Mouse (Mus musculus) forebrain, embryonic 14.5 days (tissue): ENCODE data around the gene Arid3a. TPM values are rescaled to one million over a fixed set of nuclear protein-coding genes. Genes with fewer than 3 reads are reported as not detected.

Experiments used
- ATAC-seq: fragments of 200-750 bp; cut with Nextera tagmentation; 2 replicates; pipeline ENCODE4 v1.8.0; 2017; ENCODE audit warnings: mild to moderate bottlenecking, moderate library complexity
- DNase-seq: peaks from one replicate; pipeline ENCODE4 v3.0.0-alpha.2; 2015; ENCODE audit warnings: low spot score
- H3K27ac ChIP-seq: fragments of 300-500 bp; sonication (generic); 2 replicates; pipeline ENCODE4 v1.5.1; 2014; ENCODE audit warnings: low read depth, mild to moderate bottlenecking, control low read depth, low read length, moderate library complexity
- H3K27me3 ChIP-seq: fragments of 300-500 bp; sonication (generic); replicated peaks from 2 replicates; pipeline ENCODE4 v1.6.1; 2014; ENCODE audit warnings: low read length, control low read depth, mixed read lengths; ENCODE audit not compliant: control insufficient read depth, insufficient read depth
- H3K36me3 ChIP-seq: fragments of 300-500 bp; sonication (generic); 2 replicates; pipeline ENCODE4 v1.6.1; 2014; ENCODE audit warnings: low read length, control low read depth; ENCODE audit not compliant: control insufficient read depth, insufficient read depth
- H3K4me1 ChIP-seq: fragments of 300-500 bp; sonication (generic); 2 replicates; pipeline ENCODE4 v1.6.1; 2014; ENCODE audit warnings: antibody characterized with exemption, low read length, control low read depth; ENCODE audit not compliant: control insufficient read depth, insufficient read depth
- H3K4me2 ChIP-seq: fragments of 300-500 bp; sonication (generic); 2 replicates; pipeline ENCODE4 v1.6.1; 2014; ENCODE audit warnings: mild to moderate bottlenecking, control low read depth, low read length
- H3K4me3 ChIP-seq: fragments of 300-500 bp; sonication (generic); 2 replicates; pipeline ENCODE4 v1.5.1; 2014; ENCODE audit warnings: low read depth, low read length, control low read depth
- H3K9ac ChIP-seq: fragments of 300-500 bp; sonication (generic); 2 replicates; pipeline ENCODE4 v1.6.1; 2014; ENCODE audit warnings: mild to moderate bottlenecking, low read length, control low read depth, moderate library complexity
- H3K9me3 ChIP-seq: fragments of 300-500 bp; sonication (generic); replicated peaks from 2 replicates; pipeline ENCODE4 v1.6.1; 2016; ENCODE audit warnings: low read length, control low read depth, mixed read lengths; ENCODE audit not compliant: control insufficient read depth
- WGBS: fragments of 180-500 bp; shearing (Covaris S2); extraction: QIAGEN DNeasy Blood & Tissue Kit; methylation state at CpG from one replicate; pipeline ENCODE4 v1.1.7; 2014; 5-methylcytosine and 5-hydroxymethylcytosine counted together
- polyA plus RNA-seq: library from polyadenylated mRNA; unstranded; fragments of >200 nt; fragmentation: Nextera tagmentation; extraction: Ambion mirVana; gene quantifications from 2 replicates; pipeline ENCODE4 v1.2.1, GENCODE M21; 2014

Gene Arid3a
- polyA plus RNA-seq, 1 experiment from 2014 or later: 1.1 TPM

DNA sequence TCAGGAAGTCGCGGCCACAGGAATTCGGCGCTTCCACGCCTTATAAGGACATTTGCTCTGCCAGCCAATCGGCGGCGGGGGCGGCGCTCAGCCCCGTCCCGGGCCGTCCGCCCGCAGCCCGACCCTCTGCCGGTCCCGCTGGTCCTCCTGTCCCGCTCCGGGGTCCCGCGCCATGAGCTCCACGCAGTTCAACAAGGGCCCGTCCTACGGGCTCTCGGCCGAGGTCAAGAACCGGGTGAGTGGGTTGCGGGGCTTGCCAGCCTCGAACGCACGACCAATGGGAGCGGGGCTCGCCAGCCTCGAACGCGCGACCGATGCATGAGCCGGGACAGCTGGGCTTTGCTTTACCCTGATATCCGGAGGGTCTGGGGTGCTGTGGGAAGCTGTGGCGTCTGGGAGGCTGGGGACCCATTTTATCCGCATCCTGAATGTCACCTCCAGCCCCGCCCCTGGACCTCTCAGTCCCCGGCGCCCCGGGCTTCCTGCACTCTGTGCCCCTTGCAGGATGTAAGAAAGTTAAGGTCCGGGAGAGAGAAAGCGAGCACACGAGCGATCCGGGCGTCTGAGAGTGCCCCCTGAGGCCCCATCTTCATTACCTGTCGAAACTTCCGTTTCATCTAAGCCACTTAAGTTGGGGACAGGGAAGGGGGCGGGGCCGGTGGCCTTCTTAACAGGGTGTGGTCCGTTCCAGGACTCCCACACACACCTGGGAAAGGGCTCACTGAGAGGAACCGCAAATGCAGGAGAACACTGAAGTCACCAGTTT lies 61.8 kb downstream of the Arid3a start, which contains the start of gene Cnn2:
Gene Cnn2 (plus strand): TSS at position 79 of the 766 bp plus-strand sequence.
- Histone ChIP-seq H3K27ac (no peak within 1 kb of the TSS), H3K9me3 (peaks cover 6% of the 10 kb centered on the region; the same call in 1 of the 2 replicates), H3K4me2 (peak within 1 kb of the TSS; percentile 49), H3K4me3 (peak within 1 kb of the TSS; percentile 33), H3K27me3 (peaks cover 38% of the 10 kb centered on the region), H3K9ac (peak within 1 kb of the TSS; percentile 52), H3K36me3 (no peaks in the 10 kb centered on the region), H3K4me1 (peaks cover 9% of the 10 kb centered on the region)
- DNase-seq (no peak), ATAC-seq (no peak)
- WGBS: 1% methylated on average over 58 of the region's 59 CpGs

DNA sequence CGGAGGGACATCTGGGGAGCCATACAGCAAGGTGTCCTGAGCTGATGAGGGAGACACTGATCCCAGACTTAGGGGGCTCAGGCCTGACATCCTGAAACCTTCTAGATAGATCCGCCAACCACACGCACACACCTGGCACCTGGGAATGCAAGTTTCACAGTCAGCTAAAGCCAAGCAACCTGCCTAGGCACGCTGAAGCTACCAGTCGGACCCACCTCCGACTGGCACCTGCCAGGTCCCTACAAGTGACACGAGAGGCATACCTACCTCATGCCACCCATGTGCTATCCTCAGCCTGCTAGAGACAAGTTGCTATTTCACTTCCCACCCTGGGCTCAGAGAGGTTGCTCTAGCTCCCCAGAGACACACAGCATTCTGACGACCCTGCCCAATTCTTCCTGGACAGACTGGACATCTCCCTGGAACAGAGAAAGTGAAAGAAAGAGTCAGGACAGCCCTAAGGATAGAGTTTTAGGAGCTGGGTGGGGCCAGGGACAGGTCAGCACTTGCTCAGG lies 62.5 kb downstream of the Arid3a start:
- 31% methylated on average over 8 of the region's 8 CpGs for WGBS
- Histone ChIP-seq H3K4me3 (0 out of 2 replicates have a peak overlapping the region, but pooled peaks have one; percentile 33), H3K9me3 (peaks cover 6% of the 10 kb centered on the region; the same call in 1 of the 2 replicates), H3K27ac (no peak overlapping the region), H3K9ac (no peak overlapping the region; the same call in 1 of the 2 replicates), H3K4me1 (peaks cover 9% of the 10 kb centered on the region), H3K4me2 (peak overlapping the region; percentile 49; the same call in 1 of the 2 replicates), H3K27me3 (peaks cover 38% of the 10 kb centered on the region), H3K36me3 (no peaks in the 10 kb centered on the region)
- no peak for DNase-seq
- ATAC-seq: no peak

DNA sequence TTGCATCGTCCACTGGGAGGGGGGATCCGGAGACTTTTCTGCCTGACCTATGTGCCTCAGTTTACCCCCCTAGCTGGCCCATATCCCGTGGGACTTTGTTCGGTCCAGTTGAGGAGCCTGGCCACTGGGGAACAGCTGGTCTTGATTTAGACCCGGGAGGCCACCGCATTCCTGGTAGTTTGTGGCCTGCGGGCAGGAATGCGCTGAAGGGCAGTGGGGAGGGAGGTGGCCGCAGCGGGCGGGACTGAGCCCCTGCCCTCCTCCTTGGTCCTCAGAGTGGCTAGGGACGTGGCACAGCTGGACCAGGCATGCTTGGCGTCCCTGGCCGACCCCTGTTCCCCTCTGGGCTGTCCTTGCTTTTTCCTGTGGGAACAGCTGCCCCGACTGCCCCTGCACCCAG lies 63.0 kb downstream of the Arid3a start:
- WGBS: 18% methylated on average over 15 of the region's 15 CpGs
- ATAC-seq (no peak), DNase-seq (no peak)
- peaks cover 38% of the 10 kb centered on the region for H3K27me3 ChIP-seq
- no peak overlapping the region for H3K4me3 ChIP-seq
- H3K9ac ChIP-seq: no peak overlapping the region
- H3K4me1 ChIP-seq: peaks cover 9% of the 10 kb centered on the region
- no peak overlapping the region; the same call in 1 of the 2 replicates for H3K4me2 ChIP-seq
- no peak overlapping the region for H3K27ac ChIP-seq
- peaks cover 6% of the 10 kb centered on the region; the same call in 1 of the 2 replicates for H3K9me3 ChIP-seq
- no peaks in the 10 kb centered on the region for H3K36me3 ChIP-seq

DNA sequence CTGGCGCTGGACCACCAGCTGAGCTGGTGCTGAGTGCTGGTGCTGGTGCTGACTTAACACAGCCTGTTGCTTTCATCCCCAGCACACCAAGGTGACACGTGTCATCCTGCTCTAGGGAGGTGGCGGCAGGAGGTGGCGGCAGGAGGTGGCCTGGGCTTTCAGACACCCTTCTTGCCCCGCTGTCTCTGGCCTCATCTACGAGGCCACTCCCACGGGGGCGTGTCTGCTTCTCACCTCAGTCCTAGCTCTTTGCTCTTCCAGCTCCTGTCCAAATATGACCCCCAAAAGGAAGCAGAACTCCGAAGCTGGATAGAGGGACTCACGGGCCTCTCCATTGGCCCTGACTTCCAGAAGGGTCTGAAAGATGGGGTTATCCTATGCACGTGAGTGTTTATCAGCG lies 64.3 kb downstream of the Arid3a start:
- H3K9ac ChIP-seq: no peak overlapping the region
- H3K4me3 ChIP-seq: no peak overlapping the region
- no peaks in the 10 kb centered on the region for H3K36me3 ChIP-seq
- WGBS: 64% methylated on average over 12 of the region's 12 CpGs
- no peak overlapping the region for H3K27ac ChIP-seq
- ATAC-seq (no peak), DNase-seq (no peak)
- no peak overlapping the region for H3K4me2 ChIP-seq
- H3K4me1 ChIP-seq: peaks cover 6% of the 10 kb centered on the region
- peaks cover 6% of the 10 kb centered on the region; the same call in 1 of the 2 replicates for H3K9me3 ChIP-seq
- peaks cover 38% of the 10 kb centered on the region for H3K27me3 ChIP-seq

DNA sequence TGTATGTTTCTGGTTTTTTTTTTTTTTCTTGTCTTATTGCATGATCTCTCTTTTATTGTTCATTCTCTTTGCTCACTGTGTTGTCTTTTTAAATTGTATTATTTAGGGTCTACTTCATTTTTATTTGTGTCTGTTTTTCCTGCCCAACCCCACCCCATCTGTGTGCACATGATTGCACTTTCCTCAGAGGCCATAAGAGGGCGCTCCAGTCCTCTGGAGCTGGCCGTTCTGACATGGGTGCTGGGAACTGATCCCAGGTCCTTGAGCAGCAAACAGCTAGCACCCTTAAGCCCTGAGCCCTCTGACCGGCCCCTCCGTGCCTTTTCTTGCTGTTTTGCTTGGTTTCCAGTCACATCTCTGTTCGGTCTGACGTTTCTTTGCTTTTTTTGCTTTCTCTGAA lies 64.7 kb downstream of the Arid3a start:
- Histone ChIP-seq H3K4me2 (no peak overlapping the region), H3K9me3 (peaks cover 6% of the 10 kb centered on the region; the same call in 1 of the 2 replicates), H3K9ac (no peak overlapping the region), H3K4me1 (peaks cover 2% of the 10 kb centered on the region; the same call in 1 of the 2 replicates), H3K36me3 (no peaks in the 10 kb centered on the region), H3K4me3 (no peak overlapping the region), H3K27ac (no peak overlapping the region), H3K27me3 (peaks cover 38% of the 10 kb centered on the region)
- ATAC-seq (no peak), DNase-seq (no peak)
- 87% methylated on average over 6 of the region's 6 CpGs for WGBS

DNA sequence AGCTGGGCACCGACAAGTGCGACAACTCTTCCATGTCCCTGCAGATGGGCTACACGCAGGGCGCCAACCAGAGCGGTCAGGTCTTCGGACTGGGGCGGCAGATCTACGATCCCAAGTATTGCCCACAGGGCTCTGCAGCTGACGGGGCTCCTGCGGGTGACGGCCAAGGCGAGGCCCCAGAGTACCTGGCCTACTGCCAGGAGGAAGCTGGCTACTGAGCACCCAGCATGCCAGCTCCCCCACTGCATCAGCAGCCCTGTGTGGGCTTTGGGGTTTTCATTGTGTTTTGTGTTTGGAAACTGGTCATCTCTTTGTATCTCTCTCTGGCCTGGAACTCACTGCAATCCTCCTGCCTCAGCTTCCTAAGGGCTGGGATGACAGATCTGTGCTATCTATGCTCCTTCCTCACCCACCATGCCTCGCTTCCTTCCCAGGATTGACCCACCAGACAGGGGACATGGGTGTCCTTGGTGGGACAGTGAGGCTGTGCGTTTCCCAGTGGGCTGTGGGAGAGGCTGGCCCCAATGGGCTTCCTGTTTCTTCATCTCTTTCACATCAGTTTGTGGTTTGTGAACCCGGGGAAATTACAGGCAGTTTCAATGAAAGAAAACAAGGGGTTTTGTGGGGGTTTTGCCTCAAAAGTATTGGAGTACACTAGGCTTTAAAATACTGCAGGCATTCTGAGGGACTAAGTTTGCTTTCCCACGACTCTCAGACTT lies 67.7 kb downstream of the Arid3a start:
- WGBS: 77% methylated on average over 16 of the region's 16 CpGs
- Histone ChIP-seq H3K9ac (no peak overlapping the region), H3K4me1 (peaks cover 4% of the 10 kb centered on the region; the same call in 1 of the 2 replicates), H3K9me3 (peaks cover 6% of the 10 kb centered on the region; the same call in 1 of the 2 replicates), H3K27me3 (peaks cover 16% of the 10 kb centered on the region), H3K27ac (no peak overlapping the region), H3K4me3 (no peak overlapping the region), H3K4me2 (no peak overlapping the region), H3K36me3 (no peaks in the 10 kb centered on the region)
- ATAC-seq (no peak), DNase-seq (peak; percentile 19)

DNA sequence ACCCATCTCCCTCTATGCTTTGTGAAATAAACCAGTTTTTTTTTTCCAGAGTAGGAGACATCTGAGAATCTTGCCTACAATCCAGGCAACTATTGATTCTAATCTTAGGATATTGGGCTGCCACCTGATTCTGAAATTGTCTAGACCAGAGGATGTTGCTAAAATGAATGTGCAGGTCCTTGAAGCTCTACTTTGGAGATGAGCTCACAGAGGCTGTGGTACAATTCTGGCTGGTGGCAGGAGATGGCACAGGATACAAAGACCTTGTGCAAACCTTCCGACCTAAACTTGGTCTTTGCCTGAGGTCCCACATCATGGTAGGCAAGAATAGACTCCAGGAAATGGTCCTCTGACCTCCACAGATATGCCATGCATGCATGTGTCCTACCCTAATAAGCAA lies 68.8 kb downstream of the Arid3a start:
- Histone ChIP-seq H3K4me1 (peaks cover 4% of the 10 kb centered on the region; the same call in 1 of the 2 replicates), H3K9me3 (peaks cover 6% of the 10 kb centered on the region; the same call in 1 of the 2 replicates), H3K9ac (no peak overlapping the region), H3K27ac (no peak overlapping the region), H3K4me2 (no peak overlapping the region), H3K4me3 (no peak overlapping the region), H3K36me3 (no peaks in the 10 kb centered on the region), H3K27me3 (0 out of 2 replicates have a peak, but pooled peaks cover 8% of the 10 kb centered on the region)
- DNase-seq (no peak), ATAC-seq (no peak)
- 88% methylated on average over 1 of the region's 1 CpGs for WGBS

DNA sequence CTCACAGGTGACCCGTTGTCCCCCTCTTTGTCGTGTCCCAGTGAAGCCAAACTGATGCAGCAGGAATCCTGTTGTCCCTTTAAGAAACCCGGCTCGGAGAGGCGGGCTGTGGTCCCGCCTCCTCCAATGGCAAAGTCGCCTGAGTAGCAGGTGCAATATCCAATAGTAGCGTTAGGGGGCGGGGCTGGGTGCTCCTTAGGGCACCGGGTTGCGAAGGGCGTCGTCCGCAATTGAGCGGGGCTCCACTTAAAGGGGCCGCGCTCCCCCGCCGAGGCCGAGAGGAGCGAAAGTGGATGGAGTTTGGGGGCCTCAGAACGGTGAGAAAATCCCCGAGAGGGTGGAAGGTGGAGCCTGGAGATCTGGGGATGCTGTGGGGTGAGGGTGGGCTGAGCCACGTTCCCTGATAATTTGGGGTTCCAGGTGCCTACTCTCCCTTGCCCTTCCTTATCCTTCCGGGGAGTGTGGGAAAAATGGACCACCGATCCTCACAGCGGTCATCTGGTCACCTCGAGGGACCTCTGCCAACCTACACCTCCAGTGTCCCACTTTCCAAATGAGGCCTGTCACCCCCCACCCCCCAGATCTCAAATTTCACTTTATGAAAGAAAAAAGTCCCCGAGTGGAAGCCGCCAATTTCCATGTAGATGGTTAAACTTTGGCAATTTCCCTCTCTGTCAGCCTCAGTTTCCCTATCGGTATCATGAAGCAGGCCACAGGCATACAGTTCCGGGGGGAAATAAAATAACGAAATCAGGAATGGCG lies 69.6 kb downstream of the Arid3a start, which contains the start of gene Abca7:
Gene Abca7 (plus strand): TSS at position 223 of the 762 bp plus-strand sequence.
- peak; percentile 98 for DNase-seq
- Histone ChIP-seq H3K27ac (no peak within 1 kb of the TSS; the same call in 1 of the 2 replicates), H3K4me2 (peak within 1 kb of the TSS; percentile 63), H3K4me1 (peaks cover 4% of the 10 kb centered on the region; the same call in 1 of the 2 replicates), H3K9ac (peak within 1 kb of the TSS; percentile 47; the same call in 1 of the 2 replicates), H3K9me3 (peaks cover 3% of the 10 kb centered on the region; the same call in 1 of the 2 replicates), H3K4me3 (peak within 1 kb of the TSS; percentile 38), H3K27me3 (peaks cover 7% of the 10 kb centered on the region; the same call in 1 of the 2 replicates), H3K36me3 (no peaks in the 10 kb centered on the region)
- ATAC-seq: peak; percentile 90
- WGBS: under 1% methylated on average over 34 of the region's 34 CpGs
